Mouse (Mus musculus): ENCODE data around the gene Lep. TPM values are rescaled to one million over a fixed set of nuclear protein-coding genes. Genes with fewer than 3 reads are reported as not detected.

Gene Lep
- not detected for polyA plus RNA-seq (2014; fragmentation: Illumina TruSeq; extraction: RNeasy Lipid Tissue Mini Kit (QIAGEN cat#74804); ENCODE audit: low read depth, low replicate concordance)

GRCm38 (mm10) chr6:29059846-29060685, at the start of gene Lep:
Lep (plus strand) TSS chr6:29060220.

Other genes starting within 250 kb of the Lep start
- gene Lrrc4, start 228.5 kb upstream of the Lep start, polyA plus RNA-seq (2014; fragmentation: Illumina TruSeq; extraction: RNeasy Lipid Tissue Mini Kit (QIAGEN cat#74804); ENCODE audit: low read depth, low replicate concordance): not detected
- 24.2 TPM for gene Rbm28, start 104.8 kb downstream of the Lep start, polyA plus RNA-seq (2014; fragmentation: Illumina TruSeq; extraction: RNeasy Lipid Tissue Mini Kit (QIAGEN cat#74804); ENCODE audit: low read depth, low replicate concordance)
- gene Prrt4, start 119.4 kb downstream of the Lep start, polyA plus RNA-seq (2014; fragmentation: Illumina TruSeq; extraction: RNeasy Lipid Tissue Mini Kit (QIAGEN cat#74804); ENCODE audit: low read depth, low replicate concordance): not detected
- 0.82 TPM for gene Impdh1, start 156.1 kb downstream of the Lep start, polyA plus RNA-seq (2014; fragmentation: Illumina TruSeq; extraction: RNeasy Lipid Tissue Mini Kit (QIAGEN cat#74804); ENCODE audit: low read depth, low replicate concordance)
- 2.6 TPM for gene Hilpda, start 212.3 kb downstream of the Lep start, polyA plus RNA-seq (2014; fragmentation: Illumina TruSeq; extraction: RNeasy Lipid Tissue Mini Kit (QIAGEN cat#74804); ENCODE audit: low read depth, low replicate concordance)
- gene Fam71f2, start 219.4 kb downstream of the Lep start, polyA plus RNA-seq (2014; fragmentation: Illumina TruSeq; extraction: RNeasy Lipid Tissue Mini Kit (QIAGEN cat#74804); ENCODE audit: low read depth, low replicate concordance): not detected

Data from liver, adult 10 weeks (tissue).